Mouse (Mus musculus) layer of hippocampus, adult 11-12 months (tissue): ENCODE results near the gene Tyro3.

Source experiments
- DNase-seq: peaks from one replicate; pipeline ENCODE4 v3.0.0; 2022; ENCODE audit warnings: low spot score

The Tyro3 gene

GRCm38 (mm10) chr2:119797279-119797783, at the start of gene Tyro3:
Gene Tyro3 (plus strand): TSS chr2:119797733.
- no peak for DNase-seq

GRCm38 (mm10) chr2:119749260-119749659, 48.3 kb upstream of the Tyro3 start:
- no peak for DNase-seq

- DNase-seq = no peak
Observed at GRCm38 (mm10) chr2:119757601-119758100, 39.9 kb upstream of the Tyro3 start.

GRCm38 (mm10) chr2:119758101-119758843, 39.3 kb upstream of the Tyro3 start:
- no peak for DNase-seq

- DNase-seq = no peak
Observed at GRCm38 (mm10) chr2:119758844-119759835, 38.4 kb upstream of the Tyro3 start.

- no peak for DNase-seq
Observed at GRCm38 (mm10) chr2:119760251-119760650, 37.3 kb upstream of the Tyro3 start, which contains the start of gene Ltk. Gene Ltk (minus strand): TSS chr2:119760431.

GRCm38 (mm10) chr2:119762276-119762675, 35.3 kb upstream of the Tyro3 start:
- DNase-seq = no peak

- DNase-seq = no peak
Observed at GRCm38 (mm10) chr2:119763924-119764323, 33.6 kb upstream of the Tyro3 start.

- DNase-seq = no peak
Observed at GRCm38 (mm10) chr2:119767246-119767645, 30.3 kb upstream of the Tyro3 start.

- DNase-seq = peak; percentile 81
Observed at GRCm38 (mm10) chr2:119787206-119787883, 10.2 kb upstream of the Tyro3 start, which contains the start of gene Rpap1. Gene Rpap1 (minus strand): TSS chr2:119787537.

- no peak for DNase-seq
Observed at GRCm38 (mm10) chr2:119789996-119790395, 7.5 kb upstream of the Tyro3 start.

GRCm38 (mm10) chr2:119798246-119798927, 854 bp downstream of the Tyro3 start:
- peak; percentile 75 for DNase-seq

GRCm38 (mm10) chr2:119799181-119799960, 1.8 kb downstream of the Tyro3 start:
- DNase-seq = no peak

GRCm38 (mm10) chr2:119799961-119800550, 2.5 kb downstream of the Tyro3 start:
- no peak for DNase-seq

GRCm38 (mm10) chr2:119800876-119801846, 3.6 kb downstream of the Tyro3 start:
- no peak for DNase-seq

- DNase-seq = no peak
Observed at GRCm38 (mm10) chr2:119802767-119803617, 5.5 kb downstream of the Tyro3 start.

GRCm38 (mm10) chr2:119803618-119804274, 6.2 kb downstream of the Tyro3 start:
- DNase-seq = no peak
